Comparison of ENCODE assay signal across 16 mouse cellular contexts in genomic region chr4:26336563-26336962, GRCm38 (mm10).
"Had no signal": no experiment of that assay in that cellular context is flagged by ENCODE, and none has a peak within 500 bp of the region (broad histone marks: within the 10 kb centered on the region; RNA-seq: fewer than 3 reads in every experiment).

No protein-coding gene starts in this region.

- H3K9me3 ChIP-seq: neural tube, embryonic 13.5 days; neural tube, embryonic 15.5 days; stomach, embryonic 15.5 days had no signal

- H3K27me3 ChIP-seq: neural tube, embryonic 13.5 days; neural tube, embryonic 15.5 days; stomach, embryonic 15.5 days had no signal

- H3K9ac ChIP-seq: neural tube, embryonic 13.5 days; neural tube, embryonic 15.5 days; stomach, embryonic 15.5 days had no signal

- H3K27ac ChIP-seq: neural tube, embryonic 13.5 days; neural tube, embryonic 15.5 days; stomach, embryonic 15.5 days; stomach, postnatal 0 days had no signal

- DNase-seq: retina, postnatal 1 day; right cerebral cortex, adult 18-20 months; right cerebral cortex, postnatal 14 days; right cerebral cortex, postnatal 25 days; right cerebral cortex, postnatal 4 days; spleen, adult 18-20 months; thymus, adult 18-20 months; thymus, adult 2 months; thymus, postnatal 14 days; thymus, postnatal 25 days; thymus, postnatal 36 days; thymus, postnatal 4 days had no signal

- H3K4me3 ChIP-seq: neural tube, embryonic 13.5 days; neural tube, embryonic 15.5 days; stomach, embryonic 15.5 days had no signal

- H3K4me1 ChIP-seq: stomach, embryonic 15.5 days had no signal

- H3K36me3 ChIP-seq: stomach, embryonic 15.5 days had no signal
